Mouse (Mus musculus): ENCODE data around the gene Gm17018. TPM values are rescaled to one million over a fixed set of nuclear protein-coding genes. Genes with fewer than 3 reads are reported as not detected.

Gm17018 gene
- total RNA-seq, 4 experiments from 2014 or later, result 15.3 to 18.7 (median 16.5) TPM

DNA sequence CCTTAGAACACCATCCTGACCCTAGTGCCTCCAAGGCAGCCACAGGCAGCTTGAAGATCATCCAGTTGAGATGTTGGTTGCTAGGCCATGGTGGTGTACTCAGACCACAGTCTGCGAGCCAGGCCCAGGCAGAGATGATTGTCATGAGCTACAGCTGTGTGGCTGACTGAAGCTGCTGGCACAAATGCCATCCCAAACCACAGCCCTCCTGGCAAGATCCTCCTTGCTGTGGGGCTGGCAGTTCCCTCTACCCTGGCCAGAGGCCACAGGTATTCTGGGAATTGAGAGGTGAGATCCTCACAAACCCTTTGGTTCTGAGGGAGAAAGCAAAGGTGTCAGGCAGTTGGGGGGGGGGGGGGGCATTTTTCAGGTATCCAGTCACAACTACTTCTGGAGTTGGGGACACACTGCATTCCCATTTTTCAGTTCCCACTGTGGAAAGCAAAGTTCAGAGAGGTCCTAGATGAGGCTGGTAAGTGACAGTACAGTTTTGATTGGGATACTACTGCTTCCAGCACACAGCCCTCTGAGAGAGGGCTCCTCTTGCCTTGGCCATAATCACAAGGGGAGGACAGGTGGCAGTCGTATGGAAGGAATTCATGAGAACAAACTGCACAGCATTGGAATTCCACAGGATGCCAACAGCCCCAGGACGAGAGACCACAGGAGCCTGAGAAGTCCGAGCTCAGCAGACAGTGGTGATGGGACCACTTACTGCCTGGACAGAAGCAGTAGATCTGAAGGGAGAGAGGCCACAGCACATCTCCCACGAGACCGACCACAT, 27.3 kb downstream of the Gm17018 start:
- peak in 1 of 2 experiments; percentile 28 for DNase-seq (ENCODE audit: low spot score in 2 of 2)

DNA sequence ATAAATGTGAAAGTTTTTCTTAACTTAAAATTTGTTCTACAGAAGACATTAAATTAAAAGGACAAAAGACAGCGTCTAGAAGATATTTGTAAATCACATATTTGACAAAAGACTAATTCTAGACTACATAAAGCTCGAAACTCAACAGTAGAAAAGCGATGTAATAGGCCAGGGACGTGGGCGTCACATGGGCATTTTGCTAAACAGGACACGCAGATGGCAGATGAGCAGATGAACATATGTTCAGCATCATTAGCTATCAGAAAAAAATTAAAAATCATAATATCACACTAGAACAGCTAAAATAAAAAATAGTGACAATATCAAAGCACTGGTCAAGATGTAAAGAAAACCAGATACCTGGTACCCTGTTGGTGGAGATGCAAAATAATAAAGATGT, 29.3 kb downstream of the Gm17018 start:
- no peak for DNase-seq (ENCODE audit: low spot score in 2 of 2)

DNA sequence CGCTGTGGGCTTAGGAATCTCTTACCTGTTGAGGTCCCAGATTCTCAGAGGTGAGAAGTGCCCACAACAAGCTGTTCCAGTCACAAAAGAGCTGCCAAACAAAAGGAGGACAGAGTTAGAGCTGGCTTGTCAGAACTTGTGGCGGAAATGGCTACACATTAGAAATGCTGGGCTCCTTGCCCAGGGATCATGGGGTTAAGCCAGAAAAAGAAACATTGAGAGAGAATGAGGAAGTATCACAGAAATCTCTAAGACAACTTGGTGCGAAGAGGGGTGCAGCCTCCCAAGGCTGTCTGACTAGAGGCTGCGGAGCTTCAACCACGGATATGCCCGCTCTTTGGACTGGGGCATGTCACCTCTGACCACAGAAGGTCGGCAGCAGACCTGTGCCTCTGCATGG, 31.3 kb downstream of the Gm17018 start:
- DNase-seq (ENCODE audit: low spot score in 2 of 2), result no peak

GRCm38 (mm10) chr19:45592916-45593315, 32.5 kb downstream of the Gm17018 start:
- no peak for DNase-seq (ENCODE audit: low spot score in 2 of 2)

DNA sequence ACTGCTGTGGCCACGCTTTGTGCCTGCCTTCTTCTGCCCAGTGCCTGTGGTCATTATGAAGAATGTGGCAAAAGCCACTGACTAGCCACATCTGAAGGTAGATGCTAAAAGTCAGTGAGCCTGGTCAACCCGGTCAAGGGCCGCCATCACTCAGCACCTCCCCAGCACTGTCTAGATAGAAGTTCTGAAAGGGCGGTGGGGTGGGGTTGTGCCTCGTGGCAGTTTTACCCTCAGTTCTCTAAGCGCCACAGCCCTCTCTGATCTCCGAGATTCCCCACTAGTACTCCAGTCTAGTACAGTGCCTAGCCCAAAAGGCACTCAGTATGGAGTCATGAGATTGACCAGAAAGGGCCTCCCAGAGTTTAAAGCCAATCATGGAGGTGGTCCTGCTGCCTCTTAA, 33.7 kb downstream of the Gm17018 start:
- DNase-seq (ENCODE audit: low spot score in 2 of 2), result no peak

DNA sequence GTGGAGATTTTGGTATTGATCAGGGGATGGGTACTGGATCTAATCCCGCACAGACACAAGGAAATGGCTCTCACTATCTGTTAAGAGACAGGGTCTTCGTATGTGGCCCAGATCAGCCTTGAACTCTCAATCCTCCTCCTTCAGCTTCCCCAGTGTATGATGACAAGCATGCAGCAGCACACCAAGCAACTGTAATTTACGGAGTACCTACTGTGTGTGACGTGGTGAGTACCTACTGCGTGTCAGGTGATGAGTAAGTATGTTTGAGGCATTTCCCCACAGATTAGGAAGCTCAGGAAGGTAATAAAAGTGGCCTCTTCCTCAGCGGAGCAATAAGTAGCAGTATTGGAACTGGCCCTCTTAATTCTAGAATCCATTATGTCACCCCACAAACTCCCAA, 35.1 kb downstream of the Gm17018 start:
- DNase-seq (ENCODE audit: low spot score in 2 of 2), result no peak

GRCm38 (mm10) chr19:45596019-45596418, 35.6 kb downstream of the Gm17018 start:
- DNase-seq (ENCODE audit: low spot score in 2 of 2), result peak in 1 of 2 experiments; percentile 47

DNA sequence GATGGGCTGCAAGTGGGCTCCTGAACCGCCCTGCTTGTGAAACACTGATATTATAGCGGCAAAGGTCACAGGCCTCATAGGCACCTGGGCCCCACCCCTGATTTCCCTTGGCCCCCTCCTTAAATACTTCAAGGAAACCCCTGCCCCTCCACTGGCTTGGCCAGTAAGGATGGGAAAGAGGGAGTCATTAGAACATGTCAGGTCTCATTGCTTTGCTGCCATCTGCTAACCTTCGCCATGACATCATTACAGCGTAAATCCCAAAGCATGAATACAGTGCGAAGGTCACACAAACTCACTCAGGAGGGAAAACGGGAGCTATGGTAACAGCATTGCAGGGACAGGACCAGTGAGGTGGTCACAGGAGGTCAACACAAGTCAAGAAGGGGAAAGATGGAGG, 36.0 kb downstream of the Gm17018 start:
- DNase-seq (ENCODE audit: low spot score in 2 of 2), result no peak

DNA sequence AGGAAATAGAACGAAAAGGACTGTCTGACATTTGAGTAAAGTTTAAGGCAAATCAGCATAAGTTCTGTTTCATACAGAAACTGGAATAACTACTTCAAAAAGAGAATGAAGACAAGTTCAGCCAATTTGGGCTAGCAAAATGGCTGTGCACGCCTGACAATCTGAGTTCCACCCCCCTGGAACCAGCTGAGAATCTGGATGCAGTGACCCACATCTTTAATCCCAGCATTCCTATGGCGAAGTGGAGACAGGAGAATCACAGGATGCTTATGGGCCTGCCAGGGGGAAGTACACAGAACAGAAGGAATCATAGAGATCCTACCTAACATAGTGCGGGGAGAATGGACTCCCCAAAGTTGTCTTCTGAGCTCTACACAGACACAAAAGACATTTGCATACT, 36.7 kb downstream of the Gm17018 start:
- no peak for DNase-seq (ENCODE audit: low spot score in 2 of 2)

- DNase-seq (ENCODE audit: low spot score in 2 of 2), result no peak
Measured at GRCm38 (mm10) chr19:45602606-45603005, 42.2 kb downstream of the Gm17018 start.

GRCm38 (mm10) chr19:45606701-45607100, 46.3 kb downstream of the Gm17018 start:
- no peak for DNase-seq (ENCODE audit: low spot score in 2 of 2)

- DNase-seq (ENCODE audit: low spot score in 2 of 2), result no peak
Measured at GRCm38 (mm10) chr19:45607479-45607878, 47.1 kb downstream of the Gm17018 start.

- DNase-seq (ENCODE audit: low spot score in 2 of 2), result no peak
Measured at GRCm38 (mm10) chr19:45608648-45609339, 48.4 kb downstream of the Gm17018 start.

DNA sequence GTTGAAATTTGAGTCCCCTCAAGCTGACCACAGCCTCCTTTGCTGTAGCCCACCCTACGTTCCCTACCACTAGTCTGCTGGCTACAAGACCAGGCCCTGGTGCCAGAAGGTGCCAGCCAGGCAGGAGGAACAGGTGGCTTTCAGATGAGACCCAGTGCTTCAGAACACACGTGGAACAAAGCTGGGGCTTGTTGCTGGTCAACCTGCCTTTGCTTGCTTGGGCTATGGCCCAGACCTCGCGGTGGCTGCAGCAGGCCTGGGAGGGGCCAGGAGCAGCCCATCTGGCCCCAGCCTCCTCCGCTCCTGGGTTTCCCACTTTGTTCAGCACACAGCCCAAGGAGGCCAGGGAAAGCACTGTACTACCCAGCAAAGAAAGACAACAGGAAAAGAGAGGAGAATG, 50.4 kb downstream of the Gm17018 start:
- DNase-seq (ENCODE audit: low spot score in 2 of 2), result no peak

- DNase-seq (ENCODE audit: low spot score in 2 of 2), result no peak
Measured at GRCm38 (mm10) chr19:45614375-45614774, 54.0 kb downstream of the Gm17018 start.

DNA sequence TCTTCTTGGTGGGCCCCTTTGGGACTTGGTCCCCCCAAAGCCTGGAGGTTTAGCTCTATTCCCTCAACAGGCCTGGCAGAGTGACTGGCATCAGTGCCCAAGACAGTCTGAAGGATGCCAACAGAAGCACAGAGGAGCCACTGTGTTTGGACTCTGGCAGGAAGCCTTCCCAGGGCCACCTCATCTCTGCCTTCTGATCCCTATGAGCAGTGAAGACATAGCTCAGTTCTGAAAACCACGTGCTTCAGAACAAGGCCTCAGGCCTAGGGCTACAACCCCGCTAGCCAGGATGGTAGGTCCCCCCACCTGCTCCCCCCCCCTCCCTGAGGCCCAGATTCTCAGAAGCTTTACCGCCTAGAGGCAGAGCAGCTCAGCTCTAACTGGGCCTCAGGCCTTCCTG, 54.5 kb downstream of the Gm17018 start:
- DNase-seq (ENCODE audit: low spot score in 2 of 2), result no peak

GRCm38 (mm10) chr19:45615415-45616213, 55.2 kb downstream of the Gm17018 start:
- DNase-seq (ENCODE audit: low spot score in 2 of 2), result no peak

- DNase-seq (ENCODE audit: low spot score in 2 of 2), result no peak
Measured at GRCm38 (mm10) chr19:45616214-45616518, 55.8 kb downstream of the Gm17018 start.

DNA sequence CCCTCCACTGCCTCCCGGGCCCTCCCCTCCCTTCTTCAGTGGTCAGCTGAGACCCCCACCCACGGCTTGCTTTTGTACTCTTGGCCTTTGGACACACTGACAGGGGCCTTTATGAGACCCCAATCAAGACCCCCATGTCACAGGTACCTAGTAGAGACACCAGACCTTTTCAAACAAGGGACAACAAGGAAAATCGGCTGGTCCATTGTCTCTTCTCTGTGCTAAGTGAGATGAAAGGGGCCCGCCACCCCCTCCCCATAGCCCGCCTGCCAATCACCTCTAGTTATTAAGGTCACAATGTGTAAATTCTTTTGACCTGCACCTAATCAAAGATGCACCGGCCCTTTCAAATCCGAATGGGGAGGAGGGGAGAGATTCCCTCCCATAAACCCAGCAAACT, 56.3 kb downstream of the Gm17018 start:
- DNase-seq (ENCODE audit: low spot score in 2 of 2), result no peak

DNA sequence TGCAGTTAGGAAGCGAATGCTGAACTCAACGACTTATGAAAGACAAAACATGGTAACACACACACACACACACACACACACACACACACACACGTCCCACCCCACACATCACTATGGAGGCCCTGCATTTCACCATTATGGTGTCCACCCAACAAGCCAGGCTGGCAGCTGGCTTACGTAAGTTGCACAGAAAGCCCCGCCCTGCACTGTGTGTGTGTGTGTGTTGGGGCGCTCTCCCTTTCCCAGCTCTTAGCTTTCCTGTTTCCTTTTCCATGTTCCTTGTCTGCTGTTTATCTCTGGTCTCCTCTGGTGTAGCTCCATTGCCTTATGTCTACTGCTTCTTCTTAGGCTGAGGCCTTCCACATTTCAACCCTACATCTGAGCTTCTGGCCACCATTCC, 57.8 kb downstream of the Gm17018 start:
- DNase-seq (ENCODE audit: low spot score in 2 of 2), result no peak

GRCm38 (mm10) chr19:45619744-45620501, 59.5 kb downstream of the Gm17018 start:
- no peak for DNase-seq (ENCODE audit: low spot score in 2 of 2)

- DNase-seq (ENCODE audit: low spot score in 2 of 2), result no peak
Measured at GRCm38 (mm10) chr19:45621061-45621460, 60.6 kb downstream of the Gm17018 start.
